Mouse (Mus musculus): ENCODE data around the gene Abtb2. TPM values are rescaled to one million over a fixed set of nuclear protein-coding genes. Genes with fewer than 3 reads are reported as not detected.

Abtb2 gene
- polyA plus RNA-seq, 1 experiment from 2014 or later: 15.6 TPM

- Histone ChIP-seq H3K27me3 (ENCODE audit: control insufficient read depth, insufficient read depth, low read length) (no peaks in the 10 kb centered on the region), H3K9ac (ENCODE audit: low read depth, low read length) (no peak overlapping the region), H3K4me1 (ENCODE audit: control insufficient read depth, insufficient read depth, low read length) (no peaks in the 10 kb centered on the region), H3K4me2 (no peak overlapping the region), H3K27ac (ENCODE audit: low read depth, low read length) (no peak overlapping the region), H3K36me3 (ENCODE audit: control insufficient read depth, insufficient read depth, low read length) (peaks cover 17% of the 10 kb centered on the region), H3K4me3 (ENCODE audit: low read depth, low read length) (no peak overlapping the region), H3K9me3 (replicated peaks; ENCODE audit: control insufficient read depth, low read length) (no peaks in the 10 kb centered on the region)
- ATAC-seq (replicated peaks; ENCODE audit: insufficient number of reproducible peaks, low FRiP score, low TSS enrichment): no peak
- 92% methylated on average over 6 of the region's 6 CpGs for WGBS (ENCODE audit: insufficient replicate concordance)
These were observed 176.7 kb downstream of the Abtb2 start for GRCm38 (mm10) chr2:103742821-103743220.

- Histone ChIP-seq H3K4me3 (ENCODE audit: low read depth, low read length) (no peak overlapping the region), H3K9ac (ENCODE audit: low read depth, low read length) (no peak overlapping the region), H3K9me3 (replicated peaks; ENCODE audit: control insufficient read depth, low read length) (no peaks in the 10 kb centered on the region), H3K4me1 (ENCODE audit: control insufficient read depth, insufficient read depth, low read length) (no peaks in the 10 kb centered on the region), H3K27ac (ENCODE audit: low read depth, low read length) (no peak overlapping the region), H3K36me3 (ENCODE audit: control insufficient read depth, insufficient read depth, low read length) (peaks cover 16% of the 10 kb centered on the region), H3K4me2 (no peak overlapping the region), H3K27me3 (ENCODE audit: control insufficient read depth, insufficient read depth, low read length) (no peaks in the 10 kb centered on the region)
- no peak for ATAC-seq (replicated peaks; ENCODE audit: insufficient number of reproducible peaks, low FRiP score, low TSS enrichment)
- 98% methylated on average over 2 of the region's 2 CpGs for WGBS (ENCODE audit: insufficient replicate concordance)
These were observed 177.4 kb downstream of the Abtb2 start for GRCm38 (mm10) chr2:103743536-103743935.

- Histone ChIP-seq H3K9me3 (replicated peaks; ENCODE audit: control insufficient read depth, low read length) (no peaks in the 10 kb centered on the region), H3K9ac (ENCODE audit: low read depth, low read length) (no peak overlapping the region), H3K4me2 (no peak overlapping the region), H3K27me3 (ENCODE audit: control insufficient read depth, insufficient read depth, low read length) (no peaks in the 10 kb centered on the region), H3K27ac (ENCODE audit: low read depth, low read length) (no peak overlapping the region), H3K36me3 (ENCODE audit: control insufficient read depth, insufficient read depth, low read length) (peaks cover 11% of the 10 kb centered on the region), H3K4me3 (ENCODE audit: low read depth, low read length) (no peak overlapping the region), H3K4me1 (ENCODE audit: control insufficient read depth, insufficient read depth, low read length) (no peaks in the 10 kb centered on the region)
- WGBS (ENCODE audit: insufficient replicate concordance): 86% methylated on average over 7 of the region's 7 CpGs
- ATAC-seq (replicated peaks; ENCODE audit: insufficient number of reproducible peaks, low FRiP score, low TSS enrichment): no peak
These were observed 177.9 kb downstream of the Abtb2 start for GRCm38 (mm10) chr2:103743988-103744387.

GRCm38 (mm10) chr2:103745481-103745880 is 179.4 kb downstream of the Abtb2 start:
- Histone ChIP-seq H3K27me3 (ENCODE audit: control insufficient read depth, insufficient read depth, low read length) (no peaks in the 10 kb centered on the region), H3K4me2 (no peak overlapping the region), H3K36me3 (ENCODE audit: control insufficient read depth, insufficient read depth, low read length) (peaks cover 15% of the 10 kb centered on the region), H3K9me3 (replicated peaks; ENCODE audit: control insufficient read depth, low read length) (no peaks in the 10 kb centered on the region), H3K9ac (ENCODE audit: low read depth, low read length) (no peak overlapping the region), H3K4me3 (ENCODE audit: low read depth, low read length) (no peak overlapping the region), H3K4me1 (ENCODE audit: control insufficient read depth, insufficient read depth, low read length) (no peaks in the 10 kb centered on the region), H3K27ac (ENCODE audit: low read depth, low read length) (no peak overlapping the region)
- no peak for ATAC-seq (replicated peaks; ENCODE audit: insufficient number of reproducible peaks, low FRiP score, low TSS enrichment)
- 87% methylated on average over 5 of the region's 5 CpGs for WGBS (ENCODE audit: insufficient replicate concordance)

- H3K4me2 ChIP-seq: no peak overlapping the region
- no peaks in the 10 kb centered on the region for H3K9me3 ChIP-seq (replicated peaks; ENCODE audit: control insufficient read depth, low read length)
- no peak overlapping the region for H3K27ac ChIP-seq (ENCODE audit: low read depth, low read length)
- no peak for ATAC-seq (replicated peaks; ENCODE audit: insufficient number of reproducible peaks, low FRiP score, low TSS enrichment)
- no peak overlapping the region for H3K9ac ChIP-seq (ENCODE audit: low read depth, low read length)
- H3K27me3 ChIP-seq (ENCODE audit: control insufficient read depth, insufficient read depth, low read length): no peaks in the 10 kb centered on the region
- H3K36me3 ChIP-seq (ENCODE audit: control insufficient read depth, insufficient read depth, low read length): peaks cover 15% of the 10 kb centered on the region
- WGBS (ENCODE audit: insufficient replicate concordance): 84% methylated on average over 2 of the region's 2 CpGs
- H3K4me1 ChIP-seq (ENCODE audit: control insufficient read depth, insufficient read depth, low read length): no peaks in the 10 kb centered on the region
- H3K4me3 ChIP-seq (ENCODE audit: low read depth, low read length): no peak overlapping the region
These were observed 180.0 kb downstream of the Abtb2 start for GRCm38 (mm10) chr2:103746096-103746495.

- Histone ChIP-seq H3K27ac (ENCODE audit: low read depth, low read length) (no peak overlapping the region), H3K36me3 (ENCODE audit: control insufficient read depth, insufficient read depth, low read length) (peaks cover 21% of the 10 kb centered on the region), H3K4me2 (no peak overlapping the region), H3K4me3 (ENCODE audit: low read depth, low read length) (no peak overlapping the region), H3K4me1 (ENCODE audit: control insufficient read depth, insufficient read depth, low read length) (no peaks in the 10 kb centered on the region), H3K27me3 (ENCODE audit: control insufficient read depth, insufficient read depth, low read length) (no peaks in the 10 kb centered on the region), H3K9me3 (replicated peaks; ENCODE audit: control insufficient read depth, low read length) (no peaks in the 10 kb centered on the region), H3K9ac (ENCODE audit: low read depth, low read length) (no peak overlapping the region)
- no peak for ATAC-seq (replicated peaks; ENCODE audit: insufficient number of reproducible peaks, low FRiP score, low TSS enrichment)
- 91% methylated on average over 2 of the region's 2 CpGs for WGBS (ENCODE audit: insufficient replicate concordance)
These were observed 180.7 kb downstream of the Abtb2 start for GRCm38 (mm10) chr2:103746761-103747160.

GRCm38 (mm10) chr2:103747891-103748290 is 181.8 kb downstream of the Abtb2 start:
- WGBS (ENCODE audit: insufficient replicate concordance): 91% methylated on average over 9 of the region's 9 CpGs
- no peak overlapping the region for H3K4me2 ChIP-seq
- H3K9ac ChIP-seq (ENCODE audit: low read depth, low read length): no peak overlapping the region
- no peaks in the 10 kb centered on the region for H3K4me1 ChIP-seq (ENCODE audit: control insufficient read depth, insufficient read depth, low read length)
- no peaks in the 10 kb centered on the region for H3K9me3 ChIP-seq (replicated peaks; ENCODE audit: control insufficient read depth, low read length)
- no peak for ATAC-seq (replicated peaks; ENCODE audit: insufficient number of reproducible peaks, low FRiP score, low TSS enrichment)
- H3K27ac ChIP-seq (ENCODE audit: low read depth, low read length): no peak overlapping the region
- no peak overlapping the region for H3K4me3 ChIP-seq (ENCODE audit: low read depth, low read length)
- peaks cover 24% of the 10 kb centered on the region for H3K36me3 ChIP-seq (ENCODE audit: control insufficient read depth, insufficient read depth, low read length)
- no peaks in the 10 kb centered on the region for H3K27me3 ChIP-seq (ENCODE audit: control insufficient read depth, insufficient read depth, low read length)

GRCm38 (mm10) chr2:103749091-103749490 is 183.0 kb downstream of the Abtb2 start:
- Histone ChIP-seq H3K4me3 (ENCODE audit: low read depth, low read length) (no peak overlapping the region), H3K9me3 (replicated peaks; ENCODE audit: control insufficient read depth, low read length) (no peaks in the 10 kb centered on the region), H3K4me2 (no peak overlapping the region), H3K36me3 (ENCODE audit: control insufficient read depth, insufficient read depth, low read length) (peaks cover 26% of the 10 kb centered on the region), H3K4me1 (ENCODE audit: control insufficient read depth, insufficient read depth, low read length) (no peaks in the 10 kb centered on the region), H3K27me3 (ENCODE audit: control insufficient read depth, insufficient read depth, low read length) (no peaks in the 10 kb centered on the region), H3K27ac (ENCODE audit: low read depth, low read length) (no peak overlapping the region), H3K9ac (ENCODE audit: low read depth, low read length) (no peak overlapping the region)
- 85% methylated on average over 3 of the region's 3 CpGs for WGBS (ENCODE audit: insufficient replicate concordance)
- no peak for ATAC-seq (replicated peaks; ENCODE audit: insufficient number of reproducible peaks, low FRiP score, low TSS enrichment)

- Histone ChIP-seq H3K27me3 (ENCODE audit: control insufficient read depth, insufficient read depth, low read length) (no peaks in the 10 kb centered on the region), H3K36me3 (ENCODE audit: control insufficient read depth, insufficient read depth, low read length) (peaks cover 27% of the 10 kb centered on the region), H3K9me3 (replicated peaks; ENCODE audit: control insufficient read depth, low read length) (no peaks in the 10 kb centered on the region), H3K27ac (ENCODE audit: low read depth, low read length) (no peak overlapping the region), H3K9ac (ENCODE audit: low read depth, low read length) (no peak overlapping the region), H3K4me1 (ENCODE audit: control insufficient read depth, insufficient read depth, low read length) (no peaks in the 10 kb centered on the region), H3K4me3 (ENCODE audit: low read depth, low read length) (no peak overlapping the region), H3K4me2 (no peak overlapping the region)
- WGBS (ENCODE audit: insufficient replicate concordance): 90% methylated on average over 6 of the region's 6 CpGs
- no peak for ATAC-seq (replicated peaks; ENCODE audit: insufficient number of reproducible peaks, low FRiP score, low TSS enrichment)
These were observed 185.7 kb downstream of the Abtb2 start for GRCm38 (mm10) chr2:103751771-103752170.
